8 mouse cellular contexts compared by ENCODE assay signal in the genomic region with DNA sequence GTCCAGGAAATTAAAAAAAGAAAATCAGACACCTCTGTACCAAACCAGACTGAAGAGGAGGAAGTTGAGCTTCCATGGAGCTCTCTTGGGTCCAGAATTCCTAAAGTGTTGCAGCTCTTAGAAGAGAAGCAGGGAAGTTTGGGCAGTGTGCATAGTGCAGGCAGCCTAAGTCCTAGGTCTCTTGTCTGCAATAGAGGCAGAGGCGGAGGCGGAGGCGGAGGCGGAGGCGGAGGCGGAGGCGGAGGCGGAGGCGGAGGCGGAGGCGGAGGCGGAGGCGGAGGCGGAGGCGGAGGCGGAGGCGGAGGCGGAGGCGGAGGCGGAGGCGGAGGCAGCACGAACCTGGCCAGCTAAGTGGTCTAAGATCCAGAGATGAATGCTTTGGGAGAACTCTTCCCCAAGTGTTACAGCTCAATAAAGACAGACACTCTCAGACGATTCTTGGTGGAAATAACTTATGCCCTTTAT. TPM values are rescaled to one million over a fixed set of nuclear protein-coding genes. Genes with fewer than 3 reads are reported as not detected.
A peak's percentile ranks its signal among the peaks of the same experiment; 100 is the strongest.
DNase-seq lines count a peak whose midpoint lies in the region; ATAC-seq and TF ChIP-seq lines count a peak whose summit lies in the region.

No protein-coding gene starts in this region.

- WGBS in hindbrain, postnatal 0 days, result 4% methylated on average over 16 of the region's 23 CpGs
- under 1% methylated on average over 12 of the region's 23 CpGs for WGBS in liver, embryonic 12.5 days (ENCODE audit: insufficient replicate concordance)
- WGBS in midbrain, postnatal 0 days, result 6% methylated on average over 11 of the region's 23 CpGs

- H3K9me3 ChIP-seq in hindbrain, postnatal 0 days (ENCODE audit: low read length), result no peaks in the 10 kb centered on the region
- no peaks in the 10 kb centered on the region for H3K9me3 ChIP-seq in liver, embryonic 12.5 days (replicated peaks)
- H3K9me3 ChIP-seq in midbrain, postnatal 0 days (ENCODE audit: low read length), result no peaks in the 10 kb centered on the region

- no peaks in the 10 kb centered on the region for H3K36me3 ChIP-seq in hindbrain, postnatal 0 days (ENCODE audit: insufficient read depth, low read length)
- no peaks in the 10 kb centered on the region for H3K36me3 ChIP-seq in liver, embryonic 12.5 days
- no peaks in the 10 kb centered on the region for H3K36me3 ChIP-seq in midbrain, postnatal 0 days (ENCODE audit: insufficient read depth, low read length)

- peak; percentile 14 to 41 for DNase-seq in left cerebral cortex, postnatal 25 days (ENCODE audit: low spot score in 2 of 2)
- no peak for DNase-seq in left cerebral cortex, adult 11 months (ENCODE audit: low spot score)
- DNase-seq in adrenal gland, postnatal 25 days, result peak; percentile 74
- DNase-seq in gastrocnemius, postnatal 14 days, result peak; percentile 68
- peak; percentile 49 for DNase-seq in hindbrain, postnatal 0 days (ENCODE audit: low spot score)
- DNase-seq in midbrain, postnatal 0 days (ENCODE audit: low spot score), result peak; percentile 6

- ATAC-seq in hindbrain, postnatal 0 days, result peak; percentile 46; the same call in 1 of the 2 replicates
- ATAC-seq in liver, embryonic 12.5 days, result no peak
- no peak for ATAC-seq in midbrain, postnatal 0 days (ENCODE audit: low FRiP score)
- ATAC-seq in erythroid progenitor cell, adult 5-6 weeks (replicated peaks; ENCODE audit: low FRiP score, poor library complexity, severe bottlenecking), result no peak

- H3K4me3 ChIP-seq in hindbrain, postnatal 0 days (ENCODE audit: low read length), result no peak overlapping the region
- no peak overlapping the region for H3K4me3 ChIP-seq in liver, embryonic 12.5 days
- no peak overlapping the region for H3K4me3 ChIP-seq in midbrain, postnatal 0 days (ENCODE audit: low read depth, low read length)

- no peak overlapping the region for H3K9ac ChIP-seq in hindbrain, postnatal 0 days (replicated peaks; ENCODE audit: low read length)
- H3K9ac ChIP-seq in liver, embryonic 12.5 days, result no peak overlapping the region
- no peak overlapping the region for H3K9ac ChIP-seq in midbrain, postnatal 0 days (replicated peaks; ENCODE audit: low read length, poor library complexity, severe bottlenecking)

- no peak overlapping the region for H3K27ac ChIP-seq in hindbrain, postnatal 0 days
- H3K27ac ChIP-seq in liver, embryonic 12.5 days, result no peak overlapping the region
- no peak overlapping the region for H3K27ac ChIP-seq in midbrain, postnatal 0 days (ENCODE audit: low read depth, low read length)

- intact Hi-C loops in left cerebral cortex, postnatal 25 days (cut with DNase I), result no loop called here
- intact Hi-C loops in gastrocnemius, postnatal 14 days (cut with DNase I; ENCODE audit: low total_unique reads), result no loop called here

- H3K4me2 ChIP-seq in hindbrain, postnatal 0 days (ENCODE audit: low read depth, low read length), result peak overlapping the region; percentile 39
- peak overlapping the region; percentile 25; the same call in 1 of the 2 replicates for H3K4me2 ChIP-seq in liver, embryonic 12.5 days
- H3K4me2 ChIP-seq in midbrain, postnatal 0 days (ENCODE audit: low read depth, low read length, poor library complexity, severe bottlenecking), result peak overlapping the region; percentile 32

- no peaks in the 10 kb centered on the region for H3K4me1 ChIP-seq in hindbrain, postnatal 0 days (ENCODE audit: insufficient read depth, low read length)
- H3K4me1 ChIP-seq in liver, embryonic 12.5 days, result peaks cover 35% of the 10 kb centered on the region
- 0 out of 2 replicates have a peak, but pooled peaks cover 4% of the 10 kb centered on the region for H3K4me1 ChIP-seq in midbrain, postnatal 0 days (ENCODE audit: insufficient read depth, low read length)

- H3K27me3 ChIP-seq in hindbrain, postnatal 0 days (ENCODE audit: insufficient read depth, low read length), result no peaks in the 10 kb centered on the region
- H3K27me3 ChIP-seq in liver, embryonic 12.5 days (replicated peaks), result peaks cover 32% of the 10 kb centered on the region
- H3K27me3 ChIP-seq in midbrain, postnatal 0 days (ENCODE audit: insufficient read depth, low read length), result no peaks in the 10 kb centered on the region

- TF ChIP-seq CTCF in hindbrain, postnatal 0 days (IDR thresholded peaks at IDR 0.05; ENCODE audit: low read depth), result no peak
- TF ChIP-seq CTCF in midbrain, postnatal 0 days (IDR thresholded peaks at IDR 0.05), result no peak

RNA-seq across cellular contexts. Expression of a gene that starts 12.7 kb away (rescaled TPM):
- total RNA-seq in left cerebral cortex, postnatal 25 days (2021), result 1 to 10 TPM; 5.6 to 5.7 TPM
- 28.3 and 29.8 TPM in 2 replicates for total RNA-seq in adrenal gland, postnatal 25 days (2021)
- total RNA-seq in gastrocnemius, postnatal 14 days (2021), result 1 to 10 TPM; 8.5 to 8.9 TPM
- total RNA-seq in hindbrain, postnatal 0 days (2014; rRNA removed), result 3.7 and 4.2 TPM in 2 replicates
- polyA plus RNA-seq in hindbrain, postnatal 0 days (2015; fragmentation: Nextera tagmentation; extraction: Ambion mirVana), result 1.4 and 2.6 TPM in 2 replicates
- 0.66 and 0.97 TPM in 2 replicates for polyA plus RNA-seq in liver, embryonic 12.5 days (2016; fragmentation: Nextera tagmentation; extraction: Ambion mirVana)
- 5.4 and 6.5 TPM in 2 replicates for total RNA-seq in midbrain, postnatal 0 days (2014; rRNA removed)
- polyA plus RNA-seq in midbrain, postnatal 0 days (2015; fragmentation: Nextera tagmentation; extraction: Ambion mirVana), result 1.9 and 2.1 TPM in 2 replicates
- 0.84 and 1.8 TPM in 2 replicates for total RNA-seq in erythroid progenitor cell, adult 5-6 weeks (2015; ENCODE audit: low replicate concordance)
- total RNA-seq in erythroid progenitor cell, adult 5-6 weeks (2017; ENCODE audit: low replicate concordance), result 2.0 and 4.5 TPM in 2 replicates

RNA-seq across cellular contexts. Expression of a gene that starts 24.1 kb away (rescaled TPM):
- total RNA-seq in left cerebral cortex, postnatal 25 days (2021), result under 1 TPM; 0.18 to 0.32 TPM
- 3.7 and 7.4 TPM in 2 replicates for total RNA-seq in adrenal gland, postnatal 25 days (2021)
- total RNA-seq in gastrocnemius, postnatal 14 days (2021), result 1 to 10 TPM; 1.8 to 1.9 TPM
- total RNA-seq in hindbrain, postnatal 0 days (2014; rRNA removed), result 2.3 and 6.6 TPM in 2 replicates
- 2.5 and 3.8 TPM in 2 replicates for polyA plus RNA-seq in hindbrain, postnatal 0 days (2015; fragmentation: Nextera tagmentation; extraction: Ambion mirVana)
- polyA plus RNA-seq in liver, embryonic 12.5 days (2016; fragmentation: Nextera tagmentation; extraction: Ambion mirVana), result 8.6 and 9.6 TPM in 2 replicates
- 1.3 and 2.3 TPM in 2 replicates for total RNA-seq in midbrain, postnatal 0 days (2014; rRNA removed)
- polyA plus RNA-seq in midbrain, postnatal 0 days (2015; fragmentation: Nextera tagmentation; extraction: Ambion mirVana), result 0.88 and 0.90 TPM in 2 replicates
- 1.7 and 9.7 TPM in 2 replicates for total RNA-seq in erythroid progenitor cell, adult 5-6 weeks (2015; ENCODE audit: low replicate concordance)
- total RNA-seq in erythroid progenitor cell, adult 5-6 weeks (2017; ENCODE audit: low replicate concordance), result 1.9 and 8.8 TPM in 2 replicates
